Comparison of ENCODE assay signal across 33 mouse cellular contexts in the genomic region with DNA sequence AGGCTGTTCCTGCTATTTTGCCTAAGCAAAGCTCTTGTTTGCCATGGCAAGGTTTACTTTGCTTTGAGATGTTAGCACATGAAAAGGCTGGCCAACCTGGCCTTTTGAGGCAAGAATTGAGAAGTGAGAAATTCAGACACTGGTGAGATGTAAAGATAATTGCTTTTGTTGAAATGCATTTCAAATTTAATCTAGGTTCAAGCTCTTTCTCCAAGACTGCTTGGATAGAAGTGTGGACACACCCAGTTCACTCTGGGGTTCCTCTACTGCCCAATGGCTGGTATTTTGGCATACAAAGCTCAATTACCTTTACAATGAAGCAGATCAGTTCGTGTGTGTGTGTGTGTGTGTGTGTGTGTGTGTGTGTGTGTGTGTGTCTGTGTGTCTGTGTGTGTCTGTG.
"Had no signal": no experiment of that assay in that cellular context is flagged by ENCODE, and none has a peak within 500 bp of the region (broad histone marks: within the 10 kb centered on the region; RNA-seq: fewer than 3 reads in every experiment).

No protein-coding gene starts in this region.

- H3K9me3 ChIP-seq: heart, embryonic 12.5 days; heart, embryonic 13.5 days; heart, embryonic 15.5 days; hindbrain, embryonic 10.5 days; hindbrain, embryonic 12.5 days; hindbrain, embryonic 13.5 days; hindbrain, embryonic 15.5 days; intestine, embryonic 15.5 days; kidney, embryonic 15.5 days had no signal

- H3K27ac ChIP-seq: heart, embryonic 13.5 days; heart, embryonic 15.5 days; hindbrain, embryonic 10.5 days; hindbrain, embryonic 12.5 days; hindbrain, embryonic 13.5 days; hindbrain, embryonic 14.5 days; hindbrain, embryonic 15.5 days; hindbrain, postnatal 0 days; intestine, embryonic 15.5 days; kidney, embryonic 15.5 days; kidney, postnatal 0 days; layer of hippocampus, adult 2 months had no signal

- H3K36me3 ChIP-seq: heart, embryonic 12.5 days; heart, embryonic 13.5 days; heart, embryonic 15.5 days; hindbrain, embryonic 10.5 days; hindbrain, embryonic 12.5 days; hindbrain, embryonic 13.5 days; hindbrain, embryonic 15.5 days; intestine, embryonic 15.5 days; kidney, embryonic 15.5 days had no signal

- DNase-seq: heart, postnatal 10 days; heart, postnatal 14 days; heart, postnatal 36 days; heart, postnatal 4 days; kidney, adult 11 months; kidney, adult 18-20 months; kidney, adult 2 months; kidney, adult 8-10 months; kidney, adult 9 months; kidney, postnatal 10 days; kidney, postnatal 14 days; kidney, postnatal 25 days; kidney, postnatal 36 days; kidney, postnatal 4 days; layer of hippocampus, adult 9-11 months; layer of hippocampus, postnatal 36 days had no signal

- H3K4me3 ChIP-seq: heart, embryonic 12.5 days; heart, embryonic 13.5 days; heart, embryonic 15.5 days; hindbrain, embryonic 10.5 days; hindbrain, embryonic 12.5 days; hindbrain, embryonic 13.5 days; hindbrain, embryonic 15.5 days; intestine, embryonic 15.5 days; kidney, embryonic 15.5 days; layer of hippocampus, adult 2 months had no signal

- H3K9ac ChIP-seq: heart, embryonic 12.5 days; heart, embryonic 13.5 days; heart, embryonic 15.5 days; hindbrain, embryonic 12.5 days; hindbrain, embryonic 13.5 days; hindbrain, embryonic 14.5 days; hindbrain, embryonic 15.5 days; intestine, embryonic 15.5 days; kidney, embryonic 15.5 days had no signal

- ATAC-seq: hindbrain, embryonic 16.5 days; hindbrain, postnatal 0 days; inflammation-experienced regulatory T-cells, adult 6 months; intestine, embryonic 15.5 days; intestine, embryonic 16.5 days; intestine, postnatal 0 days had no signal

- H3K4me1 ChIP-seq: heart, embryonic 12.5 days; heart, embryonic 13.5 days; heart, embryonic 15.5 days; hindbrain, embryonic 10.5 days; hindbrain, embryonic 12.5 days; hindbrain, embryonic 13.5 days; hindbrain, embryonic 15.5 days; intestine, embryonic 15.5 days; kidney, embryonic 15.5 days had no signal
